Mouse (Mus musculus): Measurements from ENCODE around the gene Man1c1.

Man1c1 gene

GRCm38 (mm10) chr4:134549899-134550298 is 154.2 kb downstream of the Man1c1 start:
- no peak for DNase-seq (ENCODE audit: low read depth, low spot score)

- no peak for DNase-seq (ENCODE audit: low read depth, low spot score)
Measured at GRCm38 (mm10) chr4:134548169-134548938, 155.7 kb downstream of the Man1c1 start.

GRCm38 (mm10) chr4:134546814-134547705 is 157.0 kb downstream of the Man1c1 start:
- DNase-seq (ENCODE audit: low read depth, low spot score) = no peak

- peak; percentile 59 for DNase-seq (ENCODE audit: low read depth, low spot score)
Measured at GRCm38 (mm10) chr4:134543261-134543660, 160.8 kb downstream of the Man1c1 start.

- no peak for DNase-seq (ENCODE audit: low read depth, low spot score)
Measured at GRCm38 (mm10) chr4:134542726-134543125, 161.4 kb downstream of the Man1c1 start.

- no peak for DNase-seq (ENCODE audit: low read depth, low spot score)
Measured at GRCm38 (mm10) chr4:134538997-134539580, 165.0 kb downstream of the Man1c1 start.

GRCm38 (mm10) chr4:134535787-134536151 is 168.3 kb downstream of the Man1c1 start:
- no peak for DNase-seq (ENCODE audit: low read depth, low spot score)

GRCm38 (mm10) chr4:134534932-134535786 is 168.9 kb downstream of the Man1c1 start, which contains the start of gene Mtfr1l:
Gene Mtfr1l, minus strand, starts transcription at chr4:134535387.
- DNase-seq (ENCODE audit: low read depth, low spot score) = peak; percentile 86

GRCm38 (mm10) chr4:134534124-134534886 is 169.8 kb downstream of the Man1c1 start:
- no peak for DNase-seq (ENCODE audit: low read depth, low spot score)

GRCm38 (mm10) chr4:134533421-134533820 is 170.7 kb downstream of the Man1c1 start:
- no peak for DNase-seq (ENCODE audit: low read depth, low spot score)

- no peak for DNase-seq (ENCODE audit: low read depth, low spot score)
Measured at GRCm38 (mm10) chr4:134532928-134533327, 171.2 kb downstream of the Man1c1 start.

GRCm38 (mm10) chr4:134526220-134526619 is 177.9 kb downstream of the Man1c1 start:
- DNase-seq (ENCODE audit: low read depth, low spot score) = no peak

GRCm38 (mm10) chr4:134525806-134526205 is 178.3 kb downstream of the Man1c1 start:
- no peak for DNase-seq (ENCODE audit: low read depth, low spot score)

GRCm38 (mm10) chr4:134523447-134523846 is 180.6 kb downstream of the Man1c1 start:
- no peak for DNase-seq (ENCODE audit: low read depth, low spot score)

GRCm38 (mm10) chr4:134519281-134519680 is 184.8 kb downstream of the Man1c1 start:
- DNase-seq (ENCODE audit: low read depth, low spot score) = no peak

- no peak for DNase-seq (ENCODE audit: low read depth, low spot score)
Measured at GRCm38 (mm10) chr4:134518541-134518940, 185.5 kb downstream of the Man1c1 start.

- no peak for DNase-seq (ENCODE audit: low read depth, low spot score)
Measured at GRCm38 (mm10) chr4:134517719-134518118, 186.4 kb downstream of the Man1c1 start.

- no peak for DNase-seq (ENCODE audit: low read depth, low spot score)
Measured at GRCm38 (mm10) chr4:134516981-134517380, 187.1 kb downstream of the Man1c1 start.

GRCm38 (mm10) chr4:134515614-134516013 is 188.5 kb downstream of the Man1c1 start:
- DNase-seq (ENCODE audit: low read depth, low spot score) = no peak

- no peak for DNase-seq (ENCODE audit: low read depth, low spot score)
Measured at GRCm38 (mm10) chr4:134514309-134514930, 189.7 kb downstream of the Man1c1 start.

All from brain, embryonic 18.5 days (tissue).